Mouse (Mus musculus): ENCODE measurements around the gene Tom1l2.

The Tom1l2 gene

DNA sequence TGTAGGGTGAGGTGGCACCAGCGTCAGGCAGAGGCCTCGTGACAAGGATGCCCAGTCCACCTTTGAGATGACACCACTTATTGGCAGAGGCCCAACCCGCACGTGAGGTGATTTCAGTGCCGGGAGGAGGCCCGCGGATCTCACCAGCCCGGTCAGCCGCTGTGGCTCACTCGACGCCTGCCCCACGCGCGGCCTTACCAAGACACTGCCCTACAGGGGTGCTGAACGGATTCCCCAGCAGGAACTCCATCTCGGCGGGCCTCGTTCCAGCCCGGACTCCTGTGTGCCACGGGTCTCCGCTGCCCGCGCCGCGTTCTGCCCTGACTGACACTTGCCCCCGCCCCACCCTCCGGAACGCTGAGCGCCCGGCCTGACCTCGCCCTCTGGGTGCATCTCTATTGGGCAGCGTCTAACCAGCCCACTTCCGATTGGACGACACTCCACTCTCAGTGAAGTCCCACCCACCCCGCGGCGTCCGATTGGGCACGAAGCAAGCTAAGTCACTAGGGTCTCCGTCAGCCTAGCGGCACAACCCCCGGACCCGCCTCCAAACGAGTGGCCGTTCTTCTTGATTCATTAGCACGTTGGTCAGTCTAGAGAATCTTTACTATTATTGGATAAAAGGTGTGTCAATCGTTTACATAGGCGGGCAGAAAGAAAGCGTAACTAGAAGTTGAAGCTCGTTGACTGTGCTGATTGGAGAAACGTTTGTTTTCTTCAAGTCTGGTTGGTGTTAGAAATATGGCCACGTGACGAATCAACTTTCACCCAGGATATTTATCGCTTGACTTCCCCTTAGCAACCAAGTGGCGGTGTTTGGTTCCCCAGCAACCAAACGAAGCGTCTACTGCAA, at the start of gene Tom1l2, which contains the start of gene Drc3:
Tom1l2 (minus strand) TSS at position 347 of the 853 bp plus-strand sequence.
Drc3 (plus strand) TSS at position 771 of the 853 bp plus-strand sequence.
- peak; percentile 99 for DNase-seq (ENCODE audit: low read depth, low spot score)

DNA sequence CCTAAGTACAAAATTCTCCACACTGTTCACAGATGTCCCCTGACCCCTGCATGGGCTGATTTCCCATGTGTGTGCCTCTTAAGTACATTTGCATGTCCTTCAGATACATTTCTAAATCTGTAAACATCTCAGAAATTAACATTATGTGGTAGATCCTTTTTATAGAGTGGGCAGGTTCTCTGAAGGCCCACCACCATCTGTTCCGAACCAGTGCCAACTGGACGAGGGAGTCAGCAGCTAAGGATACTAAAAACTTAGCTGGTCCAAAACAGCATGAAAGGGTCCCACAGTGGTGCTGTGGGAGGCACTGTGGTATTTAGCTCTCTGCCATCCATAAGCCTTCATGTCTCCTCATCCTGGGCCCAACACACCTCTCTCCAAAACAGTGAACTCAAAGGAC, 44.5 kb upstream of the Tom1l2 start:
- no peak for DNase-seq (ENCODE audit: low read depth, low spot score)

DNA sequence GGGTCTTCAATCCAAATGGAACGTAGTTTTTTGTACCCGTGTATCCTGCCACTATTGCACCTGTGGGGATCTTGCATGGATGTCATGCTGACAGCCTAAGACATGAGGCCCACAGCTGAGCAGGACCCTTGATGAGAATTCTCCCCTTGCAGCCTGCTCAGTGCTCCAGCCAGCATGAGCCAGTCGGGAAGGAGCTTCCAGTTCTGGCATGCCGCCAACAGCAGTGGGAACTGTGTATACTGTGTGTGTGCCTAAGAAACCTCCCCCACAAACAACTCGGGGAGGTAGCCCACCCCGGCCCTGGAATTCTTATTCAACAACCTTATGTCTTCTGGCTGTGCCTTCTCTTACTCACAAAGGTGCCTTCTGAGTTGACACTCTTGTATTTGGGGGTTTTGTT, 43.8 kb upstream of the Tom1l2 start:
- DNase-seq (ENCODE audit: low read depth, low spot score), result no peak

DNA sequence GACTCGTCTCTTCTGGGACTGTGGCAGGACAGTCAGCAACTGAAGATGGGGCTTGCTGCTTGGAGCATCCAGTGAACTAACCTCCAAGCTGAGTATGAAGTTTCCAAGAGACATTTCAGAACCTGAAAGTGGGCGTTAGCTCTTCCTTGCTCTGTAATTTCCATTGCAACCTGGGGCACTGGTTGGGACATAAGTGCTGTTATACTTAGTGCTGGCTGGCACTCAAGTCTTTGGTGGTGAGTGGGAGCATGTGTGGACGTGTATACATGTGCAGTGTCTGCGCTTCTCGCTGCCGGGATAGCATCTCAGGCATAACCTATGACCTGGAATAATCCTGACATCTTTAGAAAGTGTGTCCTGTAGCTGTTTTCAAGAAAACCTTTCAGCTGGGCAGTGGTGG, 38.6 kb upstream of the Tom1l2 start:
- no peak for DNase-seq (ENCODE audit: low read depth, low spot score)

DNA sequence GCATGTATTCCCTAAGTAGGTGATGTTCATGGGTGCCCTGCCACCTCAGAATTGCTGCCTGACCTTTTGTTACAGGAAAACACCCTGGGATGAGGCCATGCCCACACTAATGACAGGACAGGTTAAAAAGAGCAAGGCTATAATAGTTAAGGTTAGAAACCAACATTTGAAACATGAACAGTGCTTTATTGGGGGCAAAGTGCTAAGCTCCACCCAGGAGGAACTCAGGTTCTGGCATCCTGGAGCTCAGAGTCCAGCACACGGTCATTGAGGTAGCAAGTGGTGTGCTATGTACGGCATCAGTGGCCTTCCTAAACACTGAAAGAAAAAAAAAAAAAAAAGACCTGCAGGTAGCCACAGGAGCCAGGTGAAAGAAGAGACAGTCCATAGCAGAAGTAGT, 35.2 kb upstream of the Tom1l2 start:
- DNase-seq (ENCODE audit: low read depth, low spot score), result no peak

DNA sequence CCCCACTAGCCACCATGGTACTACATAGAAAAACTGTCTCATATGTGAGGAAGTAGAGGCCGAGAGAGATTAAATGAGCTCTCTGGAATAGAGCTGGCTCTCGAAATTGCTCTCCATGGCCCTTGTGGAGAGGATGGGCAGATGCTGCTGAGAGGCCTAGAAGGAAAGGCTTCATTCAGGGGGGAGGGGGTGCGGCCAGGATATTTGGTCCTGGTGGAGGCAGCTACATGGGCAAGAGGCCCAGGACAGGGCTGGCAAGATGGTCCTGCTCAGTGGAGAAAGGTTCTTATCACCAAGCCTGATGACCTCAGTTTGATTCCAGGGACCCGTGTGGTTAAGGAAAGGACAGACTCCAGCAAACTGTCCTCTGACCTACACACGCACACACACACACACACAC, 33.2 kb upstream of the Tom1l2 start:
- DNase-seq (ENCODE audit: low read depth, low spot score), result no peak

DNA sequence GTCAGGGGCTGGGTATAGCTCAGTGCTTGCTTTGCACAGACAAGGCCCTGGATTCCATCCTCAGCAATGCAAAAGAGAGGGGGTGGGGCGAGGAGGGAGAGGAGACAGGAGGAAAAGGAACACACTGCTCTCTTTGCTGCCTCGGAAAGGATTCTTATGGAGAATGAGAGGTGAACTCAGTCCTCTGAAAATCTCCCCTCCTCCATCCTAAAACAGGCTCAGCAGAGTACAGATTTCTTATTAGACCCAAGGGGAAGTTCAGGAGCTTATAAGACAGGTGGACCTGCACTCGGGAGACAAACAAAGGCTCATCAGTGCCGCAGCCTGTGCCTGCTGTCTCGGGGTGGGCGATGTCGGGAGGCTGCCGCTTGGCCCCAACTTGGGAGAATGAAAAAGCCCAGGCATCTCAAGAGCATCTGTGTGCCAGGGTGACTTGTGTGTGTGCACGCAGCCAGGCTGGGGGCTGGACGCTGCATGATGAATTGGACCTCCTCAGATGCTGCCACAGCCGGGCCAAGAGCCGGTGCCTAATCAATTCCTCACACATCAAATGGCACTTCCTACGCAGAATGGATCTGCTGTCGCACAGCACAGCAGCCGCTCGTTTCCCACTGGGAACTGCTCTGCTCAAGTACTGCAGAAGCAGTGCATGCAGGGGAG, 32.2 kb upstream of the Tom1l2 start:
- no peak for DNase-seq (ENCODE audit: low read depth, low spot score)

DNA sequence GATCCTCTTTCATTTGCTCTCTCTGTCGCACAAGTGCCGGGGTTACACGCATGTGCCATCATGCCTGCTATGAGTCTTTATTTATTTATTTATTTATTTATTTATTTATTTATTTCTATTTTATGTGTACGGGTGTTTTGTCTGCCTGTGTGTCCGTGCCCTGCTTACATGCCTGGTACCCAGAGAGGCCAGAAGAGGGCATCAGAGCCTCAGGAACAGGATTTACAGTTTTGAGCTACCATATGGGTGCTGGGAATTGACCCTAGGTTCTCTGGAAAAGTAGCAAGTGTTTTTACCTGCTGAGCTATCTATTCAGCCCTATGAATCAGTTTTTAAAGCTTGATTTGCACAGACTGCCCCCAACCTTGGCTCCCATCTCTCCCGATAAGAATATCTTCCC, 30.8 kb upstream of the Tom1l2 start:
- DNase-seq (ENCODE audit: low read depth, low spot score), result no peak

DNA sequence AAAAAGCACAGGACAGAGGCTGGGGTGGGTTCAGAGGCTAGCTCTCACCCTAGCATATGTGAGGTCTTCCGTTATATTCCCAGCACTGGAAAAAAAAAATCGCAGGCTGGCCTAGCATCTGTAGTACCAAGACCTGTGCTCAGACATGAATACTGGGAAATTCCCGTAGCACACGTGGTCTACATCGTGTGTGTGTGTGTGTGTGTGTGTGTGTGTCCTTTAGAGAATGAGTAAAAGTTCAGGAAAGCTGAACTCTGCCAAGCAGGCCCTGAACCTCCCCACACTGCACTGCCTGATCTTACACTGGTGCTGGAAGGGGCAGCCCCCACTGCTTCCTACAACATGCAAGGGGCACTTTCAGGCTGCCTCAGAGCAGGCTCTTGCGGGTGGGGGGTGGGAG, 21.8 kb upstream of the Tom1l2 start:
- no peak for DNase-seq (ENCODE audit: low read depth, low spot score)

DNA sequence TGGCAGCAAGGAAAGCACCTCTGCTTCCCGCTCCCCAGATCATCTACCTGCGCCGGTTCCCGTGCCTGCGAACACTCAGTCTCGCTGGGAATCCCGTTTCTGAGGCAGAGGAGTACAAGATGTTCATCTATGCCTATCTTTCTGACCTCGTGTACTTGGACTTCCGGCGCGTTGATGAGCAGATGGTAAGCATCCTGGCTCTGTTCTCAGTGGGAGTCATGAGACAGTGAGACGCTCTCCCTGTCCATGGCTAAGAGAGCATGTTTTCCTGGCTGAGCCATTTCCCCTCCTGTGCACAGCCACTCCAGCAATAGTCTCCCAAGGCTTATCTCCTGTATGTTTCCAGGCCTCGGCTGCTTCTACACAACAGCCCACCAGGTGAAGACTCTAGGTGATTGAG, 17.7 kb upstream of the Tom1l2 start:
- DNase-seq (ENCODE audit: low read depth, low spot score), result no peak

DNA sequence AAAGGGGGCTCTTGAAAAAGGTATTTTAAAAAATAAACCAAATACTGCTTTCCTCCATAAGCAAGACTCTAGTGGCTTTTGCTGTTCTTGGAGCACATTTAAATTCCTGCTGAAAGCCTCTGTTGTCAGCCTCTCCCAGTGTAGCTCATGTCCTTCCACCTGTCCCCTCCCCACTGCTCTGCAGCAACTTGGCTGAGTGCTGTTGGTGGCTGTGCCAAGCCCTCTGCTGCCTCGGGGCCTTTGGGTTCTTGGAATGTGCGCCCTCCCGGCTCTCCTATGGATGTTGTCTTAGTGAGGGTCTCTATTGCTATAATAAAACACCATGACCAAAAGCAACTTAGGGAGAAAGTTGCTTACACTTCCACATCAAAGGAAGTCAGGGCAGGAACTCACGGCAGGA, 16.7 kb upstream of the Tom1l2 start:
- no peak for DNase-seq (ENCODE audit: low read depth, low spot score)

DNA sequence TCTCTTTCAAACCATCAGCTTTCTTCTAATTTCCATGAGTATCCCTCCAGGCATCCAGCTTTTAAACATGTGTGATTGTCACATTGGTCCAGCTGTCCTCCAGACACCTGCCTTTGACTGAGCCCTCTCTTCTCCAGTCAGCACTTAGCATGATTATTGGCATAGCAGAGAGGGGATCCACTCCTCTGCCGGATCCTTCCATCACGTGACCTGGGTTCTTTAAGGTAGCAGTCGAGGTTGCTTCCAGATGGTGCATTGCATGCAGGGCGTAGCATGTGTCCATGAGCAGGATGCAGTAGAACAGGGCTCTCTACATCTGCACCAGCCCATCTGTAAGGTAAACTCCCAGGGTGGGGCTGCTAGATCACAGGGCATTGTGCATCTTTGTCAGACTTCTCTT, 16.2 kb upstream of the Tom1l2 start:
- DNase-seq (ENCODE audit: low read depth, low spot score), result no peak

DNA sequence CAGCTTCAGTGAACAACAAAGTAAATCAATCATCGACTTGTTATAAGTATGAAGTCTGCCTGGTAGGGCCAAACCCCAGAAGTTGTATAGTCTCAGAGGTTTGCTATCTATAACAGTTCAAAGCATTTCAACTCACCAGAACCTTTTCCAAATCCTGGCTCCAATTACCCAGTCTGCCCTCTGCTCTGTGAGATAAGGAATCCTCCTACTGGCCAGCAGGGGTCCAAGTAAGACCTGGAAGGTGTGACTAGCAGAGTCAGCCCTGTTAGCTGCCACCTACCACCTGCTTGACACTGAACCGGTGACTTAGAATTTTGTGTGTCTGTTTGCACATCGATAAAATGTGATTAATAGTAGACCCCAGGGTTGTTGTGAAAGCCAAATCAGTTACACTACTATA, 14.6 kb upstream of the Tom1l2 start:
- no peak for DNase-seq (ENCODE audit: low read depth, low spot score)

DNA sequence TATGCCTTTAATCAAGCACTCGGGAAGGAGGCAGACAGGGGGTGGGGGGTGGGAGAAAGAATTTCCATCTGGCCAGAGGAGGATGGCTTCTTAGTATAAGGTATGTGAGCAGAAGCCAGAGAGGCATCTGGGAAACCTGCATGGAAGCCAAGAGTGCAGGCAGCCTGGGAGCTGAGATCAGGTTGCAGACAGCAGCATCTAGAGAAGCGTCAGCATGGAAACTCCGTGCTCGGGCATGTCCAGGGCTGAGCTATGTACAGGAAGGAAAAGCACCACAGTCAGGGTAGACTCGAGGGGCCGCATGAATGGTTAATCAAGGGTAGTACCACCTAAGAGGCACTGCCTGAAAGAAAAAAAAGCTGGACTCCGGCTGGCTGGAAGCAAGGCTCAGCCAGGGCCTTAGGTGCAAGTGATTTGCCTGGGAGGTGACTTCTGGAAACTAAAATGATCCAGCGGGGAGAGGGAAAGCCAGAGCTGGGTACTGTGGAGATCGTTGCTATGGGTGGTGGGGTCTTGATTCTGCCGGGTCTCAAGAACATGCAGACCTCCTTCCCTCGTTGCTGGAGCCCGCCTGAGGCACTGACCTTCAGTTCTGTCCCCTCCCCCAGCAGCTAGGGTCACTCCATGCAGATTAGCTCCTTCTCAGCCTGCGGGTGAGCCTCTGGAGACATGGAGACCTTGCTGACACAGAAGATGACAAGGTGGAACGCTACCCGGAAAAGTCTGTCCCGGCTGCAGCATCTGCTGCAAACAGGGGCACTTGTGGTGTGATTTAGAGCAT, 13.7 kb upstream of the Tom1l2 start:
- DNase-seq (ENCODE audit: low read depth, low spot score), result peak; percentile 42

DNA sequence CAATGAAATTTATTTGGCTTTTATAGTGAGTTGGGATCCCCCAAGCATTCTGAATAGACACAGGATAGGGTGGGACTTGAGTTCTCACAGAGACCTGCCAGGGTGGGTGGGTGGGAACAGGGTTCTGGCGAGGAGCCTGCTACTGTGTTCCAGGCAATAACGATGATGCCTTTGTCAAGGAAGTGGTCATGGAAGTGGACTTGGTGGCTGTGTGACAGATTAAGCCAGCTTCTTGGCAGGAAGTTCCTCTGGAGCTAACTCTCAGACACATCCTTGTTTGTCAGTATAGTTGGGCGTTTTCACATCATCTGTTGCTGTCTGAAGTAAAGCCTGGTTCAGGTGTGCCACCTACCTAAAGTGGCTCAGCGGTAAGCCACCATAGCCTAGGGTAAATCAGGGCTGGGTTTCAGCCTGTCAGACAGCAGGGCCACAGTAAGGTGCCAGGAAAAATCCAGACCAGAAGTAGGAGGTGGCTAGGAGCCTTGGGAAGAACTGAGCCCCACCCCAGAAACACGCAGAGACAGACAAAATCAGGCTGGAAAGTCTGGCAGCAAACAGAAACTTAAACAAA, 8.0 kb upstream of the Tom1l2 start:
- no peak for DNase-seq (ENCODE audit: low read depth, low spot score)

DNA sequence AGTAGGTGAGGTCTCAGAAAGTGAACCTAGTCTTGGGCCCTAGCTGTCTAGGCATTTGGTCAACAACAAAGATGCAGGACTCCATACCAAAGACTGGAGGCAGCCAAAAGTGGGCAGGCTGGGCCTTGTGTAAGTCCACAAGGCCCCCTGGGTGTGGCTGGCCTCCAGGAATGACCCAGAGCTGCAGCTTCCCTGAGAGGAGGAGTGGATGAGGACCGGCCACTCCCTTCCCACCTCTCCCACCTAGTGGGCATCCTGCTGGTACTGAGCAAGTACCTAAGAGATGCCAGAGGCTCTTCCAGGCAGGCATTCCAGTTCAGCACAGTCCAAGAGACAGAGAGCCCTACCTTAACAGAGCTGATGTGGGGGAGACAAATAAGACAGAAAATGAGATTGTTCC, 7.2 kb upstream of the Tom1l2 start:
- DNase-seq (ENCODE audit: low read depth, low spot score), result no peak

DNA sequence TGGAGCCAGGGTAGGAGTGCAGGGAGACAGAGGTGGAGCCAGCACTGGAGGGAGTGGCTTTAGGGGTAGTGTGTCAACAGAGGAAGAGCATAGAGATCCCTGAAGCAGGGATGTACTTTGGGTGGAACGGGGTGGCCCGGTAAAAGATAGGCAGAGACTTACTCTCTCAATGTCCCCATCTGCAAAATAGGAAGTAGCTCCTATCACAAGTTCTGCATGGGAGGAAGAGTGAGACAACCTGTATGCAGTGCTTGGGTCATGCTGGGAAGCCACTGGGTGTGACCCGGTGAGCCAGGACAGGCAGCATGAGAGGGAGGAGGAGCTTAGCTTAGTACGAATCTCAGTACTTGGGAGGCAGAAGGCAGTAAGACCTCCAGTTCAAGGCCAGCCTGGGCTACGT, 6.4 kb upstream of the Tom1l2 start:
- DNase-seq (ENCODE audit: low read depth, low spot score), result no peak

DNA sequence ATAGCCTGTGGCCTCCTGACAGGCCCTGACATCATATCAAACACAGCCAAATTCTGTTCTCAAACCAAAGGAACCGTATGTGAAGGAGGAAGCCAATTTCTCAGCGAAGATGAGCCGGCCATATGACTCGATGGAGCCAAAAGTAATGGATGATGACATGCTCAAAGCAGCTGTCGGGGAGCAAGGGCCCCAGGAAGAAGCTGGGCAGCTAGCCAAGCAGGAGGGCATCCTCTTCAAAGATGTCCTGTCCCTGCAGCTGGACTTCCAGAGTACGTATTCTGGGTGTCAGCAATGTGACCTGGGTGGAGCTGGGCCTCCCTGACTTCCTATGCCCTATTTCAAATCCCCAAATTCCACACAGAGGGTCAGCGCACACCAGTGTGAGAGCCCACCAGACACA, 5.8 kb upstream of the Tom1l2 start:
- DNase-seq (ENCODE audit: low read depth, low spot score), result no peak

DNA sequence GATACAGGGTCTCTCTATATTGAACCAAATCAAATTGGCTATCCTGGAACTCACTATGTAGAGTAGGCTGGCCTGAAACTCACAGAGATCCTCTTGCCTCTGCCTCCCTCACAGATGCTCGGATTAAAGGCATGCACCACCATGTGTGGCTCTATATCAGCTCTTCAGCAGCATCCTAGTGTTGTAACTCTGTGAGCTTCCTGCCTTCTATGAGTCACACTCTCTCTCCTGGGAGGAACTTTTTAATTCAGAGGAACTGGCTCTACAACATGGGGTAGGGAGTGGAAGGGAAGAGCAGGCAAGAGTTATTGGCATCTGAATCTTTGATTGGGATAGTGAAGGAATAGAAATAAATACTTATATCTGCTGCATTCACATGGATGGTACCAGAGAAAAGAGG, 4.4 kb upstream of the Tom1l2 start:
- DNase-seq (ENCODE audit: low read depth, low spot score), result no peak

DNA sequence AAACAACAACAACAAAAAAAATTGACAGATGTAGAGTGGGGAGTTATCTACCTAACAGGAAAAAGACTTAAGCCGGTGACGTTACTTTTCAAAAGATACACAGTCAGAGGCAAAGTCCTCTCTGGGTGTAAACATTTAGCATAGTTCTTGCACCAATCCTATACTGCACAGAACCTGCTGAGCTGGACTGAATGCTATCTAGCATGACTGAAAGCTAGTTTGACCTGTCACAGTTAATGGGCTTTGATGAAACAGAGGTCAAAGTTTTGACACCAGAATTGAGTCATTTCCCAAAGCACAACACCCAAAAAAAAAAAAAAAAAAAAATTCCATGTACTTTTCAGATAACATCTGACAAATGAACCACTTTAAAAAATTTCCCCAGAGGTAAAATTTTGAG, 3.2 kb upstream of the Tom1l2 start:
- no peak for DNase-seq (ENCODE audit: low read depth, low spot score)

DNA sequence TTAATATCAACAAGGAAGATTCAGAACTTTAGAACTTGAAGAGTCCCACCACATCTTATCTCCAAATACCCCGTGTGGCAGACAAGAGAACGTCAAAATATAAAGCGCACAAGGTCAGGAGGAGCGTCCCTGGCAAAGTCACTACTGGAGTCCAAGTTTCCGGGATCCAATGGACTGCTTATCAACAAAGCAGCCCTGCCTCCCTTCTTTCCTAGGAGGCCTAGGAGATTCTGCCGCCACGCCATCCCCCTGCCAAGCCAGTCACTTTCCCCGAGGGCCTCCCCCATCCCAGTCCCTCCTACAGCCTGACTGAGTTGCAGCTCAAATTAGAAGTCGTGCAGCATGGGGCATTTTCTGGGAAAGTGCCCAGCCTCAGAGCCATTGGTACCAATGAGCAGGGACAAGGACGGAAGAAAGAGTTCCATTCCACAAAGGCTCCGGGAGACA, 757 bp downstream of the Tom1l2 start:
- no peak for DNase-seq (ENCODE audit: low read depth, low spot score)

DNA sequence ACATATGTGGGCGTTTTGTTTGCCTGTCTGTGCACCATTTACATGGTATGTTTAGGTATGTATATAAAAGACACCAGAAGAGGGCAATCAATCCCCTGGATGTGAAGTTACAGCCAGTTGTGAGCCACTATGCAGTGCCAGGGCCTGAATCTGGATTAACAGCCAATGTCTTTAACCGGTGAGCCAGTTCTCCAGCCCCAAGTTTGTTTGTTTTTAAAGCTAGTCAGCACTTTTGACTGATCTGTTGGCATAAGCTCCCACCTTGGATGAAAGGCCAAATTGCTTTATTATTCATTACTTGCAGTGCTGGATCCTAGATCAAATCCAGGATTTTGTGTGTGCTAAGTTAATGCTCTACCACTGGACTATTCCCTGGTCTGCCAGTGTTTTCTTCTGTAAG, 1.3 kb downstream of the Tom1l2 start:
- DNase-seq (ENCODE audit: low read depth, low spot score), result no peak

Measured in forelimb bud, embryonic 11.5 days (tissue).